ENCODE assay signal across 14 mouse cellular contexts in the genomic region with DNA sequence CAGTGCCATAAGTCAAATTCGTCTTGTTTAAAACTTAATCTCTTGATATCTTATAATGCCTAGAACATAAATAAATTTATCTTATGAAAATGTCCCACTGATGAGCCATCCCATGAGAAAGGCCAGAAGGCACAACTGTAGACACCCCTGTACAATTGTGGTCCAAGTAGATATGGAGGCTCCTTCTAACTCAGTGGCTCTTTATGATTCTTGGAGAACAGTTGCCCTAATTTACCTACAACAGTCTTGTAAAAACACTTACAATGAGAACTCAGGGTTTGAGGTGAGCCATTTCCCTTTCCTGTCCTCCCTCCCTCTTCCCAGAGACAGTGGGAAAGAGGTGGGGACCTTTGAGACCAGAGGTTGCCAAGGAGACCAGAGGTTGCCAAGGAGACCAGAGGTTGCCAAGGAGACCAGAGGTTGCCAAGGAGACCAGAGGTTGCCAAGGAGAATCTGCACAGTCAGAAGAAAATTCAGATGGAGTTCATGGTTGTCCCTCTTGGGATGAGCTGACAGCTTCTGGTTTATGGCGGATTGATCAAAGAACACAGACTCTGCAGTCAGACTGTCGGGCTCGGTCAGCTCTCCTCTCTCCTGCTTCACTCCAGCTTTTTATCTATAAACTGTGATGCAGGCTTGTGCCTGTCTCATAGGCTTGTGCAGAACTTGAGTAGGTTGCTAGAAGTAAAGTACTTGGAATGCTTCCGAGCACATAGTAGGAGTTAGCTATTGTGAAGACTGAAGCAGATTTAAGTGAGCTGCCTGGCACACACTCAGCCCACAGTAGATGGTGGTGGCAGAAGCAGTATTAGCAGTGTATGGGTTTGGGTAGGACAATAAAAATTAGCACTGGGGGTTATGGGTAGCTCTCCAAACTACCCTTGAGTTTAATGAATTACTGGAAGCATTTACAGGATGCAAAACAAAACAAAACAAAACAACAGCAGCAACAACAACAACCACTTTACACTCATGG. TPM values are rescaled to one million over a fixed set of nuclear protein-coding genes. Genes with fewer than 3 reads are reported as not detected.
DNase-seq lines count a peak whose midpoint lies in the region; ATAC-seq lines count a peak whose summit lies in the region.
"Had no signal": no experiment of that assay in that cellular context is flagged by ENCODE, and none has a peak within 500 bp of the region (broad histone marks: within the 10 kb centered on the region; RNA-seq: fewer than 3 reads in every experiment).

No protein-coding gene starts in this region.

- intact Hi-C loops in heart, postnatal 10 days (cut with DNase I) = no loop called here

- H3K4me1 ChIP-seq in forebrain, embryonic 11.5 days (replicated peaks; ENCODE audit: control insufficient read depth, insufficient read depth, low read length) = no peaks in the 10 kb centered on the region; the same call in 1 of the 2 replicates
- H3K4me1 ChIP-seq in hindbrain, embryonic 16.5 days (ENCODE audit: control insufficient read depth, insufficient read depth, low read depth, low read length) = peaks cover 21% of the 10 kb centered on the region
- peaks cover 23% of the 10 kb centered on the region for H3K4me1 ChIP-seq in neural tube, embryonic 12.5 days
- H3K4me1 ChIP-seq in kidney, embryonic 15.5 days = peaks cover 6% of the 10 kb centered on the region
- no peaks in the 10 kb centered on the region for H3K4me1 ChIP-seq in intestine, embryonic 15.5 days (replicated peaks)

- H3K4me2 ChIP-seq in forebrain, embryonic 11.5 days (ENCODE audit: low read depth, low read length, severe bottlenecking) = no peak overlapping the region
- H3K4me2 ChIP-seq in hindbrain, embryonic 16.5 days (ENCODE audit: low read length) = peak overlapping the region; percentile 25
- peak overlapping the region; percentile 34; the same call in 1 of the 2 replicates for H3K4me2 ChIP-seq in neural tube, embryonic 12.5 days (replicated peaks)
- no peak overlapping the region for H3K4me2 ChIP-seq in kidney, embryonic 15.5 days
- no peak overlapping the region for H3K4me2 ChIP-seq in intestine, embryonic 15.5 days (replicated peaks)
- H3K4me2 ChIP-seq: embryonic facial prominence, embryonic 13.5 days had no signal

- no peak overlapping the region for H3K9ac ChIP-seq in forebrain, embryonic 11.5 days (ENCODE audit: low read length)
- H3K9ac ChIP-seq in hindbrain, embryonic 16.5 days (ENCODE audit: low read depth, low read length) = no peak overlapping the region
- H3K9ac ChIP-seq in neural tube, embryonic 12.5 days = no peak overlapping the region
- H3K9ac ChIP-seq in kidney, embryonic 15.5 days = no peak overlapping the region
- no peak overlapping the region for H3K9ac ChIP-seq in intestine, embryonic 15.5 days
- H3K9ac ChIP-seq: embryonic facial prominence, embryonic 13.5 days had no signal

- WGBS in forebrain, embryonic 11.5 days = 69% methylated on average over 5 of the region's 5 CpGs
- WGBS in hindbrain, embryonic 16.5 days = 29% methylated on average over 5 of the region's 5 CpGs
- WGBS in neural tube, embryonic 12.5 days = 37% methylated on average over 5 of the region's 5 CpGs
- WGBS in kidney, embryonic 15.5 days = 83% methylated on average over 5 of the region's 5 CpGs
- 69% methylated on average over 5 of the region's 5 CpGs for WGBS in intestine, embryonic 15.5 days

- ATAC-seq in forebrain, embryonic 11.5 days (replicated peaks; ENCODE audit: low FRiP score) = peak; percentile 84
- peak; percentile 93 for ATAC-seq in hindbrain, embryonic 16.5 days
- peak; percentile 89 for ATAC-seq in neural tube, embryonic 12.5 days (ENCODE audit: low FRiP score, low read depth)
- ATAC-seq in kidney, embryonic 15.5 days (replicated peaks; ENCODE audit: low FRiP score) = no peak
- ATAC-seq in intestine, embryonic 15.5 days = no peak
- ATAC-seq: activated CD4-positive, CD25-positive, alpha-beta regulatory T cell, adult 4 months had no signal

- no peak overlapping the region for H3K27ac ChIP-seq in forebrain, embryonic 11.5 days (ENCODE audit: low read depth, low read length)
- H3K27ac ChIP-seq in hindbrain, embryonic 16.5 days (ENCODE audit: low read depth, low read length) = peak overlapping the region; percentile 70
- H3K27ac ChIP-seq in neural tube, embryonic 12.5 days = peak overlapping the region; percentile 53; the same call in 1 of the 2 replicates
- no peak overlapping the region for H3K27ac ChIP-seq in kidney, embryonic 15.5 days
- H3K27ac ChIP-seq in intestine, embryonic 15.5 days = no peak overlapping the region
- H3K27ac ChIP-seq: embryonic facial prominence, embryonic 13.5 days had no signal

- no peaks in the 10 kb centered on the region for H3K27me3 ChIP-seq in forebrain, embryonic 11.5 days (ENCODE audit: control insufficient read depth, insufficient read depth, low read length)
- no peaks in the 10 kb centered on the region for H3K27me3 ChIP-seq in hindbrain, embryonic 16.5 days (replicated peaks; ENCODE audit: control insufficient read depth, insufficient read depth, low read length)
- no peaks in the 10 kb centered on the region for H3K27me3 ChIP-seq in neural tube, embryonic 12.5 days (replicated peaks)
- H3K27me3 ChIP-seq in kidney, embryonic 15.5 days = no peaks in the 10 kb centered on the region
- H3K27me3 ChIP-seq in intestine, embryonic 15.5 days (replicated peaks) = no peaks in the 10 kb centered on the region
- H3K27me3 ChIP-seq: embryonic facial prominence, embryonic 13.5 days had no signal

- H3K36me3 ChIP-seq in forebrain, embryonic 11.5 days (ENCODE audit: control insufficient read depth, insufficient read depth, low read length) = no peaks in the 10 kb centered on the region
- no peaks in the 10 kb centered on the region for H3K36me3 ChIP-seq in hindbrain, embryonic 16.5 days (ENCODE audit: control insufficient read depth, insufficient read depth, low read length)
- H3K36me3 ChIP-seq in neural tube, embryonic 12.5 days = no peaks in the 10 kb centered on the region
- no peaks in the 10 kb centered on the region for H3K36me3 ChIP-seq in kidney, embryonic 15.5 days
- H3K36me3 ChIP-seq in intestine, embryonic 15.5 days = no peaks in the 10 kb centered on the region

- peak; percentile 15 to 33 for DNase-seq in frontal cortex, postnatal 14 days (ENCODE audit: low spot score in 2 of 2)
- DNase-seq in frontal cortex, postnatal 25 days (ENCODE audit: low spot score in 2 of 2) = no peak
- DNase-seq in forebrain, embryonic 11.5 days (ENCODE audit: low spot score) = no peak
- DNase-seq in heart, postnatal 10 days = no peak
- DNase-seq: kidney, adult 11 months; lung, postnatal 14 days; thymus, adult 18-20 months had no signal

- no peaks in the 10 kb centered on the region for H3K9me3 ChIP-seq in forebrain, embryonic 11.5 days (ENCODE audit: control insufficient read depth, low read length)
- H3K9me3 ChIP-seq in hindbrain, embryonic 16.5 days (ENCODE audit: control insufficient read depth, low read length) = no peaks in the 10 kb centered on the region
- no peaks in the 10 kb centered on the region for H3K9me3 ChIP-seq in neural tube, embryonic 12.5 days
- no peaks in the 10 kb centered on the region for H3K9me3 ChIP-seq in kidney, embryonic 15.5 days (replicated peaks)
- H3K9me3 ChIP-seq in intestine, embryonic 15.5 days = no peaks in the 10 kb centered on the region
- H3K9me3 ChIP-seq: embryonic facial prominence, embryonic 13.5 days had no signal

- no peak overlapping the region for H3K4me3 ChIP-seq in forebrain, embryonic 11.5 days (ENCODE audit: low read depth, low read length)
- no peak overlapping the region for H3K4me3 ChIP-seq in hindbrain, embryonic 16.5 days (ENCODE audit: low read length)
- H3K4me3 ChIP-seq in neural tube, embryonic 12.5 days = no peak overlapping the region
- no peak overlapping the region for H3K4me3 ChIP-seq in kidney, embryonic 15.5 days (replicated peaks)
- H3K4me3 ChIP-seq in intestine, embryonic 15.5 days (replicated peaks) = no peak overlapping the region
- H3K4me3 ChIP-seq: embryonic facial prominence, embryonic 13.5 days had no signal

RNA-seq across cellular contexts. Expression of gene Plekhh2, which starts 39.5 kb away (rescaled TPM):
- polyA plus RNA-seq in forebrain, embryonic 11.5 days (2014; fragmentation: Nextera tagmentation; extraction: Ambion mirVana) = 3.2 and 3.5 TPM in 2 replicates
- polyA plus RNA-seq in hindbrain, embryonic 16.5 days (2015; fragmentation: Nextera tagmentation; extraction: Ambion mirVana) = 1.2 and 2.1 TPM in 2 replicates
- 3.0 and 3.2 TPM in 2 replicates for polyA plus RNA-seq in neural tube, embryonic 12.5 days (2016; fragmentation: Nextera tagmentation; extraction: Ambion mirVana)
- polyA plus RNA-seq in kidney, embryonic 15.5 days (2015; fragmentation: Nextera tagmentation; extraction: Ambion mirVana) = 10.3 and 11.9 TPM in 2 replicates
- 1 to 10 TPM; 6.3 to 7.0 TPM for total RNA-seq in heart, postnatal 10 days (2021)
- polyA plus RNA-seq in intestine, embryonic 15.5 days (2015; fragmentation: Nextera tagmentation; extraction: Ambion mirVana) = 7.4 and 8.0 TPM in 2 replicates
- total RNA-seq: neutrophil, adult 5-6 weeks had no signal

Comparison
In these comparisons a context has a peak if more than half of its experiments do, and no peak if none do; other contexts are left out.
1. DNase-seq: peak in frontal cortex, postnatal 14 days (2 of 2); none in frontal cortex, postnatal 25 days (0 of 2), forebrain, embryonic 11.5 days (single experiment) and heart, postnatal 10 days (0 of 2).
2. ATAC-seq: peak in forebrain, embryonic 11.5 days (single experiment), hindbrain, embryonic 16.5 days (single experiment) and neural tube, embryonic 12.5 days (single experiment); none in kidney, embryonic 15.5 days (single experiment) and intestine, embryonic 15.5 days (single experiment).
3. H3K27ac ChIP-seq: peak in hindbrain, embryonic 16.5 days (single experiment) and neural tube, embryonic 12.5 days (single experiment); none in forebrain, embryonic 11.5 days (single experiment), kidney, embryonic 15.5 days (single experiment) and intestine, embryonic 15.5 days (single experiment).
4. H3K4me2 ChIP-seq: peak in hindbrain, embryonic 16.5 days (single experiment) and neural tube, embryonic 12.5 days (single experiment); none in forebrain, embryonic 11.5 days (single experiment), kidney, embryonic 15.5 days (single experiment) and intestine, embryonic 15.5 days (single experiment).